Mouse (Mus musculus): Measurements from ENCODE around the gene Telo2. TPM values are rescaled to one million over a fixed set of nuclear protein-coding genes. Genes with fewer than 3 reads are reported as not detected.

Gene Telo2
- total RNA-seq, 2 experiments from 2014 or later, result 5.8 to 5.9 TPM

Other genes with a start within 250 kb of the Telo2 start
- gene Igfals, start 250.0 kb downstream of the Telo2 start, total RNA-seq (2021), result 1 to 10 TPM; 3.8 to 4.4 TPM
- 10 to 100 TPM; 10.2 to 13.1 TPM for gene Nubp2, start 229.6 kb downstream of the Telo2 start, total RNA-seq (2021)
- 10 to 100 TPM; 27.8 to 31.5 TPM for gene Spsb3, start 229.3 kb downstream of the Telo2 start, total RNA-seq (2021)
- gene Eme2, start 220.9 kb downstream of the Telo2 start, total RNA-seq (2021), result 10 to 100 TPM in 1 of 2 experiments, 1 to 10 TPM in 1; 8.8 to 10.4 TPM
- gene Mrps34, start 220.9 kb downstream of the Telo2 start, total RNA-seq (2021), result 100 to 1,000 TPM in 1 of 2 experiments, 10 to 100 TPM in 1; 85.9 to 105 TPM
- 1 to 10 TPM; 7.7 to 9.8 TPM for gene Nme3, start 219.5 kb downstream of the Telo2 start, total RNA-seq (2021)
- 10 to 100 TPM; 19.5 TPM for gene Mapk8ip3, start 179.0 kb downstream of the Telo2 start, total RNA-seq (2021)
- 1 to 10 TPM; 5.5 to 8.6 TPM for gene Jpt2, start 155.3 kb downstream of the Telo2 start, total RNA-seq (2021)
- 1 to 10 TPM; 6.8 to 6.9 TPM for gene Cramp1l, start 100.2 kb downstream of the Telo2 start, total RNA-seq (2021)
- gene Ift140, start 99.9 kb downstream of the Telo2 start, total RNA-seq (2021), result 1 to 10 TPM; 2.7 to 4.6 TPM
- gene Tmem204, start 32.4 kb downstream of the Telo2 start, total RNA-seq (2021), result 10 to 100 TPM in 1 of 2 experiments, 1 to 10 TPM in 1; 9.4 to 11.0 TPM
- gene Ptx4, start 4.8 kb upstream of the Telo2 start, total RNA-seq (2021), result 1 to 10 TPM; 4.4 to 6.6 TPM
- 10 to 100 TPM; 11.7 to 13.1 TPM for gene Clcn7, start 17.4 kb upstream of the Telo2 start, total RNA-seq (2021)
- gene Ccdc154, start 46.5 kb upstream of the Telo2 start, total RNA-seq (2021), result not detected
- gene Gm38655, start 59.5 kb upstream of the Telo2 start, total RNA-seq (2021), result not detected
- gene BC003965, start 68.6 kb upstream of the Telo2 start, total RNA-seq (2021), result 10 to 100 TPM; 12.5 to 14.3 TPM
- 1 to 10 TPM; 4.4 to 4.5 TPM for gene Unkl, start 72.4 kb upstream of the Telo2 start, total RNA-seq (2021)
- 10 to 100 TPM; 12.9 to 15.9 TPM for gene Gnptg, start 124.2 kb upstream of the Telo2 start, total RNA-seq (2021)
- gene Tsr3, start 124.2 kb upstream of the Telo2 start, total RNA-seq (2021), result 10 to 100 TPM; 17.2 to 18.1 TPM
- gene Baiap3, start 140.4 kb upstream of the Telo2 start, total RNA-seq (2021), result not detected
- 10 to 100 TPM; 59.1 to 62.2 TPM for gene Ube2i, start 158.7 kb upstream of the Telo2 start, total RNA-seq (2021)
- gene Prss34, start 182.4 kb upstream of the Telo2 start, total RNA-seq (2021), result 1 to 10 TPM in 1 of 2 experiments, under 1 TPM in 1; 0.59 to 1.2 TPM
- not detected for gene Prss28, start 192.7 kb upstream of the Telo2 start, total RNA-seq (2021)
- gene Prss29, start 202.7 kb upstream of the Telo2 start, total RNA-seq (2021), result not detected
- 1 to 10 TPM; 1.3 to 3.1 TPM for gene Tpsab1, start 229.6 kb upstream of the Telo2 start, total RNA-seq (2021)